Mouse (Mus musculus): ENCODE results near the gene Homer1. TPM values are rescaled to one million over a fixed set of nuclear protein-coding genes. Genes with fewer than 3 reads are reported as not detected.

The Homer1 gene
- polyA plus RNA-seq, 1 experiment, result 4.4 TPM

DNA sequence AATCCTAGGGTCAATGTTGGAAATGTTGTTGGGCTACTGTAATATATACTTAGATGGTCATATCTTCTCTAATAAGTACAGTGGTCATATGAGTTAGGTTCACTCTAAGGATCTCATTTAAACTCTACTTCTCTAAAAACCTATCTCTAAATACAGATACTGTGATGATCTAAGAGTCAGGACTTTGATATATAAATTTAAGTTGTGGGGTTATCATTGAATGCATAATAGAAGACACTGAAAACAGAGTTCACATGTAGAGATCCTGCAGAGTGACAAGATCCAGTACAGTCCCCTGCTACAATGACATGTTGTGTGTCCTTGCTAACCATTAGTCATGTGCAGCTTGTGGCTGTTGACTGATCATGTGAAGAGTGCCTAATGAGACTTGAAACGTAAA is 85.7 kb downstream of the Homer1 start:
- H3K27ac ChIP-seq (ENCODE audit: control insufficient read depth, insufficient read depth, low read depth, low read length, poor library complexity), result no peak overlapping the region
- TF ChIP-seq POLR2A (IDR thresholded peaks at IDR 0.05; ENCODE audit: borderline replicate concordance, control insufficient read depth, low read depth, low read length) (no peak), CTCF (IDR thresholded peaks at IDR 0.05; ENCODE audit: control insufficient read depth, insufficient read depth, low read length) (no peak)
- WGBS, result 81% methylated on average over 1 of the region's 1 CpGs
- no peak overlapping the region for H3K4me3 ChIP-seq (replicated peaks; ENCODE audit: control insufficient read depth, low read depth, low read length)
- H3K4me1 ChIP-seq (ENCODE audit: control insufficient read depth, insufficient read depth, low read length), result peaks cover 3% of the 10 kb centered on the region; the same call in 1 of the 2 replicates

DNA sequence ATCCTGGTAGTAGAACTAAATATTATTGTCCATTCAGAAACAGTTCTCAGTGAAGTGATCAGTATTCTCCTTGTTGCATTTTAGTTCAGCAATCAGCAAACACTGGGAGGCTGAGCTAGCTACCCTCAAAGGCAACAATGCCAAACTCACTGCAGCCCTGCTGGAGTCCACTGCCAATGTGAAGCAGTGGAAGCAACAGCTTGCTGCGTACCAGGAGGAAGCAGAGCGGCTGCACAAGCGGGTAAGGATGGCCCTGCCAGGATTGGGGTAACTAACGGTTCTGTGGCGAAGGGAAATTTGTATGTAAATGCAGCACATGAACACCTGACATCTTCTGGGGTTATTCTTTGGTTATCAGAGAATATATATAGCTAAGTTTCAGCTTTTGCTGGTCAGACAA is 88.0 kb downstream of the Homer1 start:
- no peak for TF ChIP-seq POLR2A (IDR thresholded peaks at IDR 0.05; ENCODE audit: borderline replicate concordance, control insufficient read depth, low read depth, low read length)
- no peak for TF ChIP-seq CTCF (IDR thresholded peaks at IDR 0.05; ENCODE audit: control insufficient read depth, insufficient read depth, low read length)
- Histone ChIP-seq H3K4me1 (ENCODE audit: control insufficient read depth, insufficient read depth, low read length) (peaks cover 1% of the 10 kb centered on the region; the same call in 1 of the 2 replicates), H3K4me3 (replicated peaks; ENCODE audit: control insufficient read depth, low read depth, low read length) (no peak overlapping the region), H3K27ac (ENCODE audit: control insufficient read depth, insufficient read depth, low read depth, low read length, poor library complexity) (no peak overlapping the region)
- WGBS, result 74% methylated on average over 5 of the region's 5 CpGs

DNA sequence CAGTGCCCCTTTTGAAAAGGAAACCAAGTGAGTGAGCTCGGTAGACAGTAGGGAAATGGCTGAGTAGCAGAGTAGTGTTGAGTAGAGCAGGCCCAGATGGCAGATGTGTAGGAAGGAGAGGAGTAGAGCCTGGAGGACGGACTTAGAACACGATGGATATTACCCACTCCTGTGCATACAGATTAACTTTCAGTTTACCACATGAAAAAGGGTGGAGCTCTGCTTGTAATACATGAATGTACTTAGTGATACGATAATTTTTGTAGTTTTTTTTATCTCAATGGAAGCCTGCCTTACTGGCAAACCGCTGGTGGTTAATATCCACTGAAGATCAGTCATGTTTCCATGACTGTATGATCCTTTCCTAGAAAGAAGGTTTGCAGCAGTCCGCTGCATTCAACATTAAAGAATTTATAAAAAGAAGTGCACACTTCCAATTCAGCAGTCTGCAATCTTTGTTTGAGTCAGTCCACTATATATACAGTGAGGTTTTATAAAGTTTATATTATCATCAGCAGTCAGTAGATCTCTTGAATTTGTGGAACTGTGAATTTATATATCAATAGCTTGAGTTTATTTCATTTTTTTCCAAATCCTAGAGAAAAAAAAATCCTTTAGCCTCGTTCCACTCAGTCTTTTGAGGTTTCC is 89.3 kb downstream of the Homer1 start:
- TF ChIP-seq POLR2A (IDR thresholded peaks at IDR 0.05; ENCODE audit: borderline replicate concordance, control insufficient read depth, low read depth, low read length), result no peak
- TF ChIP-seq CTCF (IDR thresholded peaks at IDR 0.05; ENCODE audit: control insufficient read depth, insufficient read depth, low read length), result no peak
- H3K27ac ChIP-seq (ENCODE audit: control insufficient read depth, insufficient read depth, low read depth, low read length, poor library complexity), result no peak overlapping the region; the same call in 1 of the 2 replicates
- peak overlapping the region; percentile 34 for H3K4me3 ChIP-seq (replicated peaks; ENCODE audit: control insufficient read depth, low read depth, low read length)
- WGBS, result 39% methylated on average over 7 of the region's 7 CpGs
- peaks cover 1% of the 10 kb centered on the region; the same call in 1 of the 2 replicates for H3K4me1 ChIP-seq (ENCODE audit: control insufficient read depth, insufficient read depth, low read length)

DNA sequence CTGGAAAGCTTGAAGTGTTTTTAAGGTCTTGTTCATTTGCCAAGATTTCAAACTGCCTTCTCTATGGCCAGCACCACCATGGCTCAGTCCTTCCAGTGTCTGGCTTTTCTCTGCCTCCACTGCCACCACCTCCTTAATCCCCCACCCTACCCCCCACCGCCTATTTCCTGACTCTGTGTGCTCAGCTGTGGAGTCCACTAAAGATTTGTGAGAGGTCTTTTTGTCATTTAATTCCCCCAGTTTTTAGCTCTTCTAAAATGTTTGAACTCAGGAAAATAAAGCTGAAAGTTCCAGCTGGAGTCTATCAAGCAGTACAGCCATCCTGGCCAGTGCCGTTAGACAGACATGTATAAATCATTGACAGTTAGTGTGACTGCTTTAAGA is 89.8 kb downstream of the Homer1 start:
- whole genome bisulfite sequencing, result 62% methylated on average over 2 of the region's 2 CpGs
- H3K27ac ChIP-seq (ENCODE audit: control insufficient read depth, insufficient read depth, low read depth, low read length, poor library complexity), result peak overlapping the region; percentile 65
- no peak for TF ChIP-seq CTCF (IDR thresholded peaks at IDR 0.05; ENCODE audit: control insufficient read depth, insufficient read depth, low read length)
- peaks cover 1% of the 10 kb centered on the region; the same call in 1 of the 2 replicates for H3K4me1 ChIP-seq (ENCODE audit: control insufficient read depth, insufficient read depth, low read length)
- no peak overlapping the region for H3K4me3 ChIP-seq (replicated peaks; ENCODE audit: control insufficient read depth, low read depth, low read length)

DNA sequence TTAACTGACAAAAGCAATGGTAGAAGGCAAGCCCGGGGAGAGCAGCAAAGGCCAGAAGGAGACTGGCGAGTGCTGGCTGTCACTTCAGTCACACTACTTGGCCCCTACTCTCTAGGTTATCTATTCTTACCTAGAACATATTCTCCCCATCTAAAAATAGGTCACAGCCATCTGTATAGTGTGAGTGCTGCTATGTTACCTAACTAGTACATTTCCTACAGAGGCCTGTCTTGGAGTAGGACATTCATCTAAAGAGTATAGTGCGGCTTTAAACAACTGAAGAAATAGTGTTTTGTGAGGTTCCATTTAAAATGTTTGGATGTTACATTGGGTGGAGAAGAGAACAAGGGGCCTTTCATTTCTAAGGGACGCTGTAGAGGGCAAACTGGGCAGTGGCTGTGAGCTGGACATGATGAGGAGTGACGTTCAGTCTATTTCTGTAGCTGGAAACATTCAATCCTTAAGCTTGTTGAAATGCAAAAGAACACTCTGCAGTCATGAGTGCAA is 100.3 kb downstream of the Homer1 start:
- no peak overlapping the region for H3K27ac ChIP-seq (ENCODE audit: control insufficient read depth, insufficient read depth, low read depth, low read length, poor library complexity)
- 88% methylated on average over 5 of the region's 5 CpGs for WGBS
- no peaks in the 10 kb centered on the region for H3K4me1 ChIP-seq (ENCODE audit: control insufficient read depth, insufficient read depth, low read length)
- TF ChIP-seq CTCF (IDR thresholded peaks at IDR 0.05; ENCODE audit: control insufficient read depth, insufficient read depth, low read length) (no peak), POLR2A (IDR thresholded peaks at IDR 0.05; ENCODE audit: borderline replicate concordance, control insufficient read depth, low read depth, low read length) (no peak)
- H3K4me3 ChIP-seq (replicated peaks; ENCODE audit: control insufficient read depth, low read depth, low read length), result no peak overlapping the region

DNA sequence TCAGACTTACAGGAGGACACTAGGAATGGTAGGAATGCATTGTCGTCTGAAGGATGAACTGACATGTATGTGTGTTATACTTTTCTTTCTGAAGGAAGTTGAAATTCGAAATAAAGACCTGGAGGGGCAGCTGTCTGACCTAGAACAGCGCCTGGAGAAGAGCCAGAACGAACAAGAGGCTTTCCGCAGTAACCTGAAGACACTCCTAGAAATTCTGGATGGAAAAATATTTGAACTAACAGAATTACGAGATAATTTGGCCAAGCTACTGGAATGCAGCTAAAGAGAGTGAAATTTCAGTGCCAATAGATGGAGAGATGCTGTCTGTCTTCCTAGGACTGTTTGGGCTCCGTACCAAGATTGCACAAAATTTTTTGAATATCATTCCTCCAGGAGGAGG is 102.5 kb downstream of the Homer1 start:
- Histone ChIP-seq H3K27ac (ENCODE audit: control insufficient read depth, insufficient read depth, low read depth, low read length, poor library complexity) (no peak overlapping the region), H3K4me3 (replicated peaks; ENCODE audit: control insufficient read depth, low read depth, low read length) (no peak overlapping the region), H3K4me1 (ENCODE audit: control insufficient read depth, insufficient read depth, low read length) (no peaks in the 10 kb centered on the region)
- 92% methylated on average over 7 of the region's 7 CpGs for WGBS
- no peak for TF ChIP-seq POLR2A (IDR thresholded peaks at IDR 0.05; ENCODE audit: borderline replicate concordance, control insufficient read depth, low read depth, low read length)
- no peak for TF ChIP-seq CTCF (IDR thresholded peaks at IDR 0.05; ENCODE audit: control insufficient read depth, insufficient read depth, low read length)

DNA sequence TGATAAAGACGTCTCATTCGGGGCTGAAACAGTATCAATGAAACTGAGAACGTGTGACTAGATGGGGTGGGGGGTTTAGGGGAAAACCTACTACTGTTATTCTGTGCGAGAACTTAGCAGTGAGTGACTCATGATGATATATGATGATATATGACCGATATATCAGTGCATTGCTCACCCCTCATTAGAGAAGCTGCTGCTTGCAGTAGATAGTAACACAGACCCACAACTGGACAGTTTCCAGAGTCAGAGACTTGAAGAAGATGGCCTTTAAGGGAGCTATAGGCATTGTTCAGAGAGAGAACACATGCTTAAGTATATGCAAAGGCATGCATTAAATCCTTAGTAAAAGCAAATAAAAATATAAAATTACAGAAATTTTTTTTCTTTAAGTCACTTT is 107.4 kb downstream of the Homer1 start:
- no peaks in the 10 kb centered on the region for H3K4me1 ChIP-seq (ENCODE audit: control insufficient read depth, insufficient read depth, low read length)
- H3K27ac ChIP-seq (ENCODE audit: control insufficient read depth, insufficient read depth, low read depth, low read length, poor library complexity), result no peak overlapping the region
- no peak for TF ChIP-seq CTCF (IDR thresholded peaks at IDR 0.05; ENCODE audit: control insufficient read depth, insufficient read depth, low read length)
- no peak for TF ChIP-seq POLR2A (IDR thresholded peaks at IDR 0.05; ENCODE audit: borderline replicate concordance, control insufficient read depth, low read depth, low read length)
- 72% methylated on average over 5 of the region's 5 CpGs for WGBS
- no peak overlapping the region for H3K4me3 ChIP-seq (replicated peaks; ENCODE audit: control insufficient read depth, low read depth, low read length)

DNA sequence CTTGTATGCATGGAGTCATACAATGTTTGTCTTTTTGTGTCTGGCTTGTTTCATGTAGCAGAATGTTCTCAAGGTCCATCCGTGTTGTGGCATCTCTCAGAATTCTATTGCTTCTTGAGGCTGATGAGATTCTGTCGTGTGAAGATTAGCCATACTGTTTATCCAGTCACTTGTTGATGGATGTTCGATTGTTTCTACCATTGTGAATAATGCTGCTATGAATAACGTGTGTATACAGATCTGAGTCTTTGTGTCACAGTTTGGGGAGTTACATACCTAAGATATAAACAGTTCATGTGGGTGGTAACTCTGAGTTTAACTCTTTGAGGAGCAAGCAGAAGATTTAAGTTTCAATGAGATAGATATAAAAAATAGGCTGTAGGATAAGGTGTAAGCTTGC is 110.9 kb downstream of the Homer1 start:
- no peak for TF ChIP-seq POLR2A (IDR thresholded peaks at IDR 0.05; ENCODE audit: borderline replicate concordance, control insufficient read depth, low read depth, low read length)
- TF ChIP-seq CTCF (IDR thresholded peaks at IDR 0.05; ENCODE audit: control insufficient read depth, insufficient read depth, low read length), result no peak
- WGBS, result 84% methylated on average over 4 of the region's 4 CpGs
- H3K4me1 ChIP-seq (ENCODE audit: control insufficient read depth, insufficient read depth, low read length), result no peaks in the 10 kb centered on the region
- H3K27ac ChIP-seq (ENCODE audit: control insufficient read depth, insufficient read depth, low read depth, low read length, poor library complexity), result no peak overlapping the region
- no peak overlapping the region for H3K4me3 ChIP-seq (replicated peaks; ENCODE audit: control insufficient read depth, low read depth, low read length)

DNA sequence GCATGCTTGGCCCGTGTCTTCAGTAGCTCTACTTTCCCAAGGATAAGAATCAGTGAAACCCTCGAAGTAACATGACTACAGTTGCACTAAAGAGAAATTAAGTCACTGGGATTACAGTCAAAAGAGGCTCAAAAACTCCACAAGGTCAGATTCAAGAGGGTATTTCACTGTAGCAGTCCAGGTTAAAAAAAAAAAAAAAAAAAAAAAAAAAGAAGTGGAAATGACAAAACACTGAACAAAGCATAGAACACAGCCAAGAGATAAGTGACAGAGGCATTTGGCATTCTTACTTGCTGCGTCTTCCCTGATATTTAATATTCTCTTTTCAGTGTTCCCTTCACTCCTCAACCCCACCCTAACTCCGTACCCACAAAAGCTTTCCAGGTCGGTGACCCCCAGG is 115.6 kb downstream of the Homer1 start:
- H3K27ac ChIP-seq (ENCODE audit: control insufficient read depth, insufficient read depth, low read depth, low read length, poor library complexity), result no peak overlapping the region
- WGBS, result 82% methylated on average over 5 of the region's 5 CpGs
- no peaks in the 10 kb centered on the region for H3K4me1 ChIP-seq (ENCODE audit: control insufficient read depth, insufficient read depth, low read length)
- TF ChIP-seq POLR2A (IDR thresholded peaks at IDR 0.05; ENCODE audit: borderline replicate concordance, control insufficient read depth, low read depth, low read length), result no peak
- no peak for TF ChIP-seq CTCF (IDR thresholded peaks at IDR 0.05; ENCODE audit: control insufficient read depth, insufficient read depth, low read length)
- no peak overlapping the region for H3K4me3 ChIP-seq (replicated peaks; ENCODE audit: control insufficient read depth, low read depth, low read length)
